8 mouse cellular contexts compared by ENCODE assay signal in genomic region chr10:68279516-68280501, GRCm38 (mm10). TPM values are rescaled to one million over a fixed set of nuclear protein-coding genes. Genes with fewer than 3 reads are reported as not detected.
DNase-seq lines count a peak whose midpoint lies in the region; ATAC-seq and TF ChIP-seq lines count a peak whose summit lies in the region.

No protein-coding gene starts in this region.

- TF ChIP-seq CTCF in MEL (IDR thresholded peaks at IDR 0.05 in 2 of 3, conservative IDR thresholded peaks at IDR 0.05 in 1 of 3; ENCODE audit: control insufficient read depth in 1 of 3, insufficient read depth in 1 of 3, low read depth in 2 of 3, low read length in 3 of 3, poor library complexity in 1 of 3, severe bottlenecking in 1 of 3), result no peak
- TF ChIP-seq CTCF in cerebellum, adult 2 months (IDR thresholded peaks at IDR 0.05; ENCODE audit: borderline replicate concordance, insufficient read depth, low read depth, low read length), result no peak

- ATAC-seq in hindbrain, embryonic 11.5 days (ENCODE audit: low FRiP score), result no peak

- no peak overlapping the region; the same call in 1 of the 2 replicates for H3K27ac ChIP-seq in MEL (ENCODE audit: control insufficient read depth, low read depth, low read length)
- peak overlapping the region; percentile 70 for H3K27ac ChIP-seq in cerebellum, adult 2 months (ENCODE audit: insufficient read depth, low read length)
- H3K27ac ChIP-seq in hindbrain, embryonic 11.5 days (ENCODE audit: low read depth, low read length), result peak overlapping the region; percentile 82

- peak overlapping the region; percentile 81 for H3K4me2 ChIP-seq in hindbrain, embryonic 11.5 days (replicated peaks; ENCODE audit: low read depth, low read length)

- no peaks in the 10 kb centered on the region for H3K36me3 ChIP-seq in MEL (ENCODE audit: control insufficient read depth in 1 of 2, insufficient read depth in 2 of 2, low read length in 2 of 2)
- H3K36me3 ChIP-seq in hindbrain, embryonic 11.5 days (ENCODE audit: control insufficient read depth, insufficient read depth, low read length), result no peaks in the 10 kb centered on the region

- H3K4me1 ChIP-seq in MEL (ENCODE audit: control insufficient read depth in 1 of 2, insufficient read depth in 2 of 2, low read length in 2 of 2), result no peaks in the 10 kb centered on the region
- H3K4me1 ChIP-seq in cerebellum, adult 2 months (ENCODE audit: control insufficient read depth, insufficient read depth, low read length), result no peaks in the 10 kb centered on the region
- H3K4me1 ChIP-seq in hindbrain, embryonic 11.5 days (replicated peaks; ENCODE audit: control insufficient read depth, insufficient read depth, low read length), result 0 out of 2 replicates have a peak, but pooled peaks cover 3% of the 10 kb centered on the region

- TF ChIP-seq EP300 in MEL (IDR thresholded peaks at IDR 0.05; ENCODE audit: low read depth in 1 of 2, low read length in 2 of 2), result no peak

- H3K4me3 ChIP-seq in MEL (ENCODE audit: control insufficient read depth in 1 of 2, insufficient read depth in 1 of 2, low read depth in 2 of 2, low read length in 2 of 2), result peak overlapping the region; percentile 56 to 81
- H3K4me3 ChIP-seq in cerebellum, adult 2 months (replicated peaks; ENCODE audit: insufficient read depth, low read depth, low read length), result peak overlapping the region; percentile 97
- H3K4me3 ChIP-seq in hindbrain, embryonic 11.5 days (ENCODE audit: low read depth, low read length), result peak overlapping the region; percentile 56

- peak; percentile 40 for DNase-seq in MEL (ENCODE audit: low read depth, low spot score)
- peak; percentile 85 for DNase-seq in cerebellum, adult 2 months
- DNase-seq in frontal cortex, postnatal 10 days (ENCODE audit: low spot score in 2 of 2), result peak; percentile 57 to 60
- DNase-seq in hindbrain, embryonic 11.5 days (ENCODE audit: low spot score), result peak; percentile 71
- peak; percentile 71 for DNase-seq in layer of hippocampus, postnatal 14 days (ENCODE audit: low spot score in 2 of 2)
- peak; percentile 76 for DNase-seq in lung, postnatal 10 days
- DNase-seq in retina, embryonic 14.5 days (ENCODE audit: low spot score), result peak; percentile 63
- peak; percentile 72 for DNase-seq in thymus, postnatal 4 days

- H3K9me3 ChIP-seq in MEL (replicated peaks; ENCODE audit: insufficient read depth, low read length), result no peaks in the 10 kb centered on the region
- no peaks in the 10 kb centered on the region for H3K9me3 ChIP-seq in hindbrain, embryonic 11.5 days (ENCODE audit: control insufficient read depth, low read length)

- no peak for TF ChIP-seq POLR2A in MEL (IDR thresholded peaks at IDR 0.05; ENCODE audit: control insufficient read depth in 1 of 2, insufficient read depth in 1 of 2, low read depth in 1 of 2, low read length in 2 of 2, poor library complexity in 1 of 2)
- peak; percentile 84 for TF ChIP-seq POLR2A in cerebellum, adult 2 months (IDR thresholded peaks at IDR 0.05; ENCODE audit: borderline replicate concordance, insufficient read depth, low read length)

- no peaks in the 10 kb centered on the region for H3K79me2 ChIP-seq in MEL (ENCODE audit: control insufficient read depth, insufficient read depth, low read length, poor library complexity)

- no peak for TF ChIP-seq RAD21 in MEL (IDR thresholded peaks at IDR 0.05; ENCODE audit: low read depth, low read length)

- peak overlapping the region; percentile 43 for H3K9ac ChIP-seq in MEL (ENCODE audit: control insufficient read depth, low read depth, low read length, poor library complexity, severe bottlenecking)
- peak overlapping the region; percentile 64 for H3K9ac ChIP-seq in hindbrain, embryonic 11.5 days (ENCODE audit: low read depth, low read length)

- no peaks in the 10 kb centered on the region; a peak in 1 of 4 replicates for H3K27me3 ChIP-seq in MEL (ENCODE audit: control insufficient read depth in 1 of 2, insufficient read depth in 2 of 2, low read length in 2 of 2)
- H3K27me3 ChIP-seq in cerebellum, adult 2 months (ENCODE audit: control insufficient read depth, insufficient read depth, low read length), result no peaks in the 10 kb centered on the region
- H3K27me3 ChIP-seq in hindbrain, embryonic 11.5 days (ENCODE audit: control insufficient read depth, insufficient read depth, low read length), result no peaks in the 10 kb centered on the region

- under 1% methylated on average over 41 of the region's 41 CpGs for WGBS in cerebellum, adult 2 months
- under 1% methylated on average over 41 of the region's 41 CpGs for WGBS in hindbrain, embryonic 11.5 days

TF ChIP-seq in MEL, 35 proteins besides CTCF, POLR2A, EP300 and RAD21:
- TF ChIP-seq KAT2A (conservative IDR thresholded peaks at IDR 0.05; ENCODE audit: low read depth, low read length) (no peak), POLR2AphosphoS2 (IDR thresholded peaks at IDR 0.05; ENCODE audit: low read length) (no peak), USF1 (IDR thresholded peaks at IDR 0.05; ENCODE audit: low read depth, low read length) (no peak), HCFC1 (IDR thresholded peaks at IDR 0.05; ENCODE audit: low read depth, low read length) (no peak), ZNF384 (IDR thresholded peaks at IDR 0.05; ENCODE audit: low read depth, low read length) (no peak), BHLHE40 (IDR thresholded peaks at IDR 0.05; ENCODE audit: borderline replicate concordance, low read depth, low read length) (no peak), MXI1 (IDR thresholded peaks at IDR 0.05; ENCODE audit: low read depth, low read length) (peak; percentile 43; the same call in 1 of the 2 replicates), SIN3A (IDR thresholded peaks at IDR 0.05; ENCODE audit: low read length) (no peak)

RNA-seq across cellular contexts. Expression of gene Arid5b, which starts 1.3 kb away (rescaled TPM):
- total RNA-seq in MEL (2012; rRNA removed), result not detected in 2 replicates
- under 1 TPM in 1 of 2 experiments, not detected in 1; 0.03 TPM for polyA plus RNA-seq in MEL (2012; ENCODE audit: insufficient read depth in 1 of 2, insufficient read length in 2 of 2, low read depth in 1 of 2, low replicate concordance in 2 of 2, missing spikeins in 1 of 2)
- 10.2 and 10.9 TPM in 2 replicates for polyA plus RNA-seq in cerebellum, adult 2 months (2012; rRNA removed)
- 17.5 and 23.3 TPM in 2 replicates for polyA plus RNA-seq in hindbrain, embryonic 11.5 days (2014; fragmentation: Nextera tagmentation; extraction: Ambion mirVana)
- total RNA-seq in layer of hippocampus, postnatal 14 days (2021), result 10 to 100 TPM; 14.7 to 18.7 TPM

Comparison
In these comparisons a context has a peak if more than half of its experiments do, and no peak if none do; other contexts are left out.
1. RNA of gene Arid5b, which starts 1.3 kb away (polyA plus RNA-seq): 17.5 to 23.3 TPM in hindbrain, embryonic 11.5 days and 10.2 to 10.9 TPM in cerebellum, adult 2 months; 0.03 TPM in MEL; every median in the first group is over 10 times any median in the second.
2. Peak in every context shown above with its lines, with median percentiles within 50 percentile points of each other: DNase-seq and H3K4me3 ChIP-seq.